Mouse (Mus musculus) bone marrow, adult 2 months (tissue): ENCODE measurements around the gene Atp6v0c. TPM values are rescaled to one million over a fixed set of nuclear protein-coding genes. Genes with fewer than 3 reads are reported as not detected.
A peak's percentile ranks its signal among the peaks of the same experiment; 100 is the strongest.

Experiments
- H3K27ac ChIP-seq: fragments of 200-500 bp; 2 replicates; pipeline ENCODE4 v1.5.1; 2012; ENCODE audit warnings: low read depth, mild to moderate bottlenecking, control low read depth, inconsistent platforms, low read length; ENCODE audit not compliant: control insufficient read depth, poor library complexity, insufficient read depth
- H3K4me1 ChIP-seq: fragments of 200-500 bp; 2 replicates; pipeline ENCODE4 v1.6.1; 2011; ENCODE audit warnings: low read length; ENCODE audit not compliant: control insufficient read depth, insufficient read depth
- H3K4me3 ChIP-seq: fragments of 200-500 bp; replicated peaks from 2 replicates; pipeline ENCODE3; 2011; ENCODE audit warnings: mild to moderate bottlenecking, low read depth, low read length, control low read depth; ENCODE audit not compliant: control insufficient read depth
- CTCF ChIP-seq: fragments of 200-500 bp; IDR thresholded peaks from 2 replicates; pipeline ENCODE4 v1.5.1; 2011; ENCODE audit warnings: low read length, control low read depth; ENCODE audit not compliant: control insufficient read depth, insufficient read depth
- POLR2A ChIP-seq: fragments of 200-500 bp; IDR thresholded peaks from 2 replicates; pipeline ENCODE4 v1.6.1; 2011; ENCODE audit warnings: low read depth, mild to moderate bottlenecking, control low read depth, low read length, borderline replicate concordance; ENCODE audit not compliant: control insufficient read depth
- WGBS: fragments of 180-500 bp; shearing (Covaris S2); methylation state at CpG from one replicate; pipeline ENCODE4 v1.1.7; 2018; 5-methylcytosine and 5-hydroxymethylcytosine counted together
- polyA plus RNA-seq: library from polyadenylated mRNA; stranded (reverse); fragments of >200 nt; gene quantifications from 2 replicates; pipeline ENCODE4 v1.2.4, GENCODE M21; 2011; ENCODE audit warnings: low replicate concordance; ENCODE audit not compliant: missing spikeins, insufficient read depth, insufficient read length

The Atp6v0c gene
- polyA plus RNA-seq, 1 experiment, result 256 TPM

- Histone ChIP-seq H3K4me3 (no peak overlapping the region), H3K4me1 (peaks cover 7% of the 10 kb centered on the region; the same call in 1 of the 2 replicates), H3K27ac (peak overlapping the region; percentile 26; the same call in 1 of the 2 replicates)
- 48% methylated on average over 2 of the region's 2 CpGs for WGBS
- TF ChIP-seq POLR2A (no peak), CTCF (no peak)
These were observed 21.4 kb upstream of the Atp6v0c start for GRCm38 (mm10) chr17:24190934-24191333.

- Histone ChIP-seq H3K4me3 (no peak overlapping the region), H3K27ac (no peak overlapping the region), H3K4me1 (peaks cover 5% of the 10 kb centered on the region; the same call in 1 of the 2 replicates)
- 83% methylated on average over 3 of the region's 3 CpGs for WGBS
- no peak for TF ChIP-seq CTCF
- TF ChIP-seq POLR2A, result no peak
These were observed 4.8 kb upstream of the Atp6v0c start for GRCm38 (mm10) chr17:24174259-24174658.

GRCm38 (mm10) chr17:24173423-24173822, 3.9 kb upstream of the Atp6v0c start:
- Histone ChIP-seq H3K4me3 (no peak overlapping the region), H3K4me1 (peaks cover 5% of the 10 kb centered on the region; the same call in 1 of the 2 replicates), H3K27ac (no peak overlapping the region)
- WGBS, result 4% methylated on average over 3 of the region's 3 CpGs
- TF ChIP-seq CTCF (peak; percentile 79), POLR2A (no peak)

- peaks cover 5% of the 10 kb centered on the region; the same call in 1 of the 2 replicates for H3K4me1 ChIP-seq
- WGBS, result 73% methylated on average over 4 of the region's 4 CpGs
- H3K4me3 ChIP-seq, result no peak overlapping the region
- H3K27ac ChIP-seq, result no peak overlapping the region
- TF ChIP-seq CTCF (no peak), POLR2A (no peak)
These were observed 2.2 kb upstream of the Atp6v0c start for GRCm38 (mm10) chr17:24171738-24172137.

GRCm38 (mm10) chr17:24170729-24171128, 1.2 kb upstream of the Atp6v0c start:
- Histone ChIP-seq H3K4me1 (peaks cover 6% of the 10 kb centered on the region; the same call in 1 of the 2 replicates), H3K4me3 (no peak overlapping the region), H3K27ac (peak overlapping the region; percentile 70)
- 37% methylated on average over 5 of the region's 5 CpGs for WGBS
- TF ChIP-seq POLR2A, result no peak
- no peak for TF ChIP-seq CTCF

GRCm38 (mm10) chr17:24170125-24170524, 623 bp upstream of the Atp6v0c start:
- TF ChIP-seq POLR2A (no peak), CTCF (no peak)
- WGBS, result 43% methylated on average over 3 of the region's 3 CpGs
- H3K4me1 ChIP-seq, result peaks cover 8% of the 10 kb centered on the region; the same call in 1 of the 2 replicates

GRCm38 (mm10) chr17:24168590-24169277, 768 bp downstream of the Atp6v0c start:
- peak overlapping the region; percentile 89 for H3K4me3 ChIP-seq
- TF ChIP-seq CTCF, result no peak
- TF ChIP-seq POLR2A, result peak; percentile 35; the same call in 1 of the 2 replicates
- 1% methylated on average over 41 of the region's 41 CpGs for WGBS
- H3K4me1 ChIP-seq, result peaks cover 11% of the 10 kb centered on the region; the same call in 1 of the 2 replicates
- peak overlapping the region; percentile 98 for H3K27ac ChIP-seq

More at GRCm38 (mm10) chr17:24170125-24170524, 623 bp upstream of the Atp6v0c start:
- peak overlapping the region; percentile 70 for H3K27ac ChIP-seq
- peak overlapping the region; percentile 89 for H3K4me3 ChIP-seq

GRCm38 (mm10) chr17:24167891-24168505, 1.5 kb downstream of the Atp6v0c start:
- peaks cover 11% of the 10 kb centered on the region; the same call in 1 of the 2 replicates for H3K4me1 ChIP-seq
- H3K4me3 ChIP-seq, result peak overlapping the region; percentile 89
- TF ChIP-seq POLR2A (no peak), CTCF (no peak)
- peak overlapping the region; percentile 98 for H3K27ac ChIP-seq
- WGBS, result 30% methylated on average over 7 of the region's 7 CpGs
